Mouse (Mus musculus) gastrocnemius, adult 8-10 months (tissue): Measurements from ENCODE around the gene Rheb. TPM values are rescaled to one million over a fixed set of nuclear protein-coding genes. Genes with fewer than 3 reads are reported as not detected.
"Not testable (repeated sequence)": the region's sequence is repeated elsewhere in the genome, so short reads cannot be mapped to it uniquely, and the experiment has no call there.

Experiments
- DNase-seq, 2 experiments: peaks; one replicate each; pipeline ENCODE4 v3.0.0; 2022; ENCODE audit warnings: low spot score in 2 of 2
- total RNA-seq, 4 experiments: library from RNA; stranded (reverse); gene quantifications; 2 replicates each; pipeline ENCODE4 v1.2.4; 2022

Rheb gene
- total RNA-seq, 4 experiments from 2014 or later = 66.8 to 69.7 (median 67.7) TPM

- no peak for DNase-seq
Observed at GRCm38 (mm10) chr5:24797858-24798257, 44.6 kb downstream of the Rheb start.

GRCm38 (mm10) chr5:24792961-24793360 is 49.5 kb downstream of the Rheb start:
- DNase-seq = no peak

GRCm38 (mm10) chr5:24782957-24783356 is 59.5 kb downstream of the Rheb start:
- DNase-seq = no peak

GRCm38 (mm10) chr5:24781048-24781447 is 61.4 kb downstream of the Rheb start:
- DNase-seq = no peak

- DNase-seq = no peak
Observed at GRCm38 (mm10) chr5:24779881-24780512, 62.4 kb downstream of the Rheb start.

GRCm38 (mm10) chr5:24779321-24779720 is 63.1 kb downstream of the Rheb start:
- no peak for DNase-seq

- no peak for DNase-seq
Observed at GRCm38 (mm10) chr5:24778843-24779140, 63.6 kb downstream of the Rheb start.

- DNase-seq = no peak
Observed at GRCm38 (mm10) chr5:24778082-24778842, 64.2 kb downstream of the Rheb start.

GRCm38 (mm10) chr5:24776681-24777080 is 65.7 kb downstream of the Rheb start:
- no peak for DNase-seq

GRCm38 (mm10) chr5:24774549-24774948 is 67.9 kb downstream of the Rheb start:
- not testable (repeated sequence) for DNase-seq

- DNase-seq = no peak
Observed at GRCm38 (mm10) chr5:24757816-24758215, 84.6 kb downstream of the Rheb start, which contains the start of gene Crygn. TSS of gene Crygn (minus strand) at chr5:24758008.

- no peak for DNase-seq
Observed at GRCm38 (mm10) chr5:24756931-24757330, 85.5 kb downstream of the Rheb start.

Other genes with a start within 250 kb of the Rheb start
- 100 to 1,000 TPM; 207 to 267 (median 221) TPM for gene Smarcd3, start 218.2 kb downstream of the Rheb start, total RNA-seq
- gene Nub1, start 157.1 kb downstream of the Rheb start, total RNA-seq = 10 to 100 TPM; 30.6 to 36.8 (median 34.1) TPM
- under 1 TPM in 1 of 4 experiments, not detected in 3; 0.18 TPM for gene Wdr86, start 111.9 kb downstream of the Rheb start, total RNA-seq
- not detected for gene Crygn, start 84.6 kb downstream of the Rheb start, total RNA-seq